Mouse (Mus musculus) forebrain, embryonic 14.5 days (tissue): ENCODE results near the gene Idi2. TPM values are rescaled to one million over a fixed set of nuclear protein-coding genes. Genes with fewer than 3 reads are reported as not detected.

Experiments used
- microRNA-seq: library from miRNA; unstranded; fragments of <30 nt; microRNA quantifications from one replicate; pipeline ENCODE4, GENCODE M21; 2016
- polyA plus RNA-seq: library from polyadenylated mRNA; unstranded; fragments of >200 nt; fragmentation: Nextera tagmentation; extraction: Ambion mirVana; gene quantifications from 2 replicates; pipeline ENCODE4 v1.2.1, GENCODE M21; 2014

Idi2 gene
- polyA plus RNA-seq, 1 experiment from 2014 or later, result not detected

Small RNAs within 50 kb of the gene (microRNA-seq; reads per million reads assigned to microRNA genes)
- not detected for gene Gm22750

Other genes starting within 250 kb of the Idi2 start
- 49.3 and 52.2 TPM in 2 replicates for gene Wdr37, start 81.0 kb upstream of the Idi2 start, polyA plus RNA-seq
- 85.6 and 85.9 TPM in 2 replicates for gene Idi1, start 67.4 kb upstream of the Idi2 start, polyA plus RNA-seq
- gene Gm9745, start 4.6 kb upstream of the Idi2 start, polyA plus RNA-seq, result not detected in 2 replicates
- gene Gtpbp4, start 43.2 kb downstream of the Idi2 start, polyA plus RNA-seq, result 80.3 and 86.4 TPM in 2 replicates
- 37.0 and 41.0 TPM in 2 replicates for gene Larp4b, start 141.0 kb downstream of the Idi2 start, polyA plus RNA-seq